Mouse (Mus musculus): Measurements from ENCODE around the gene Magi1. TPM values are rescaled to one million over a fixed set of nuclear protein-coding genes. Genes with fewer than 3 reads are reported as not detected.

Gene Magi1
- polyA plus RNA-seq, 1 experiment from 2014 or later: 9.2 TPM

- WGBS (ENCODE audit: insufficient replicate concordance): 57% methylated on average over 3 of the region's 3 CpGs
- Histone ChIP-seq H3K4me2 (no peak overlapping the region), H3K4me1 (ENCODE audit: control insufficient read depth, insufficient read depth, low read length) (peaks cover 27% of the 10 kb centered on the region), H3K27ac (ENCODE audit: low read depth, low read length) (peak overlapping the region; percentile 58; the same call in 1 of the 2 replicates), H3K9ac (ENCODE audit: low read depth, low read length) (no peak overlapping the region), H3K27me3 (ENCODE audit: control insufficient read depth, insufficient read depth, low read length) (no peaks in the 10 kb centered on the region), H3K9me3 (replicated peaks; ENCODE audit: control insufficient read depth, low read length) (no peaks in the 10 kb centered on the region), H3K36me3 (ENCODE audit: control insufficient read depth, insufficient read depth, low read length) (no peaks in the 10 kb centered on the region), H3K4me3 (ENCODE audit: low read depth, low read length) (no peak overlapping the region)
- no peak; the same call in 1 of the 2 replicates for ATAC-seq (replicated peaks; ENCODE audit: insufficient number of reproducible peaks, low FRiP score, low TSS enrichment)
These were observed 300.2 kb downstream of the Magi1 start for GRCm38 (mm10) chr6:93983551-93983950.

GRCm38 (mm10) chr6:93981211-93981610, 302.5 kb downstream of the Magi1 start:
- Histone ChIP-seq H3K27me3 (ENCODE audit: control insufficient read depth, insufficient read depth, low read length) (no peaks in the 10 kb centered on the region), H3K4me3 (ENCODE audit: low read depth, low read length) (no peak overlapping the region), H3K9me3 (replicated peaks; ENCODE audit: control insufficient read depth, low read length) (no peaks in the 10 kb centered on the region; the same call in 1 of the 2 replicates), H3K9ac (ENCODE audit: low read depth, low read length) (no peak overlapping the region), H3K4me1 (ENCODE audit: control insufficient read depth, insufficient read depth, low read length) (peaks cover 25% of the 10 kb centered on the region), H3K36me3 (ENCODE audit: control insufficient read depth, insufficient read depth, low read length) (no peaks in the 10 kb centered on the region), H3K27ac (ENCODE audit: low read depth, low read length) (no peak overlapping the region), H3K4me2 (no peak overlapping the region)
- WGBS (ENCODE audit: insufficient replicate concordance): 50% methylated on average over 8 of the region's 8 CpGs
- ATAC-seq (replicated peaks; ENCODE audit: insufficient number of reproducible peaks, low FRiP score, low TSS enrichment): no peak

GRCm38 (mm10) chr6:93979241-93979640, 304.5 kb downstream of the Magi1 start:
- Histone ChIP-seq H3K36me3 (ENCODE audit: control insufficient read depth, insufficient read depth, low read length) (no peaks in the 10 kb centered on the region), H3K4me3 (ENCODE audit: low read depth, low read length) (no peak overlapping the region), H3K4me2 (no peak overlapping the region), H3K27ac (ENCODE audit: low read depth, low read length) (no peak overlapping the region), H3K9ac (ENCODE audit: low read depth, low read length) (no peak overlapping the region), H3K4me1 (ENCODE audit: control insufficient read depth, insufficient read depth, low read length) (peaks cover 25% of the 10 kb centered on the region), H3K9me3 (replicated peaks; ENCODE audit: control insufficient read depth, low read length) (no peaks in the 10 kb centered on the region; the same call in 1 of the 2 replicates), H3K27me3 (ENCODE audit: control insufficient read depth, insufficient read depth, low read length) (no peaks in the 10 kb centered on the region)
- 83% methylated on average over 3 of the region's 3 CpGs for WGBS (ENCODE audit: insufficient replicate concordance)
- no peak for ATAC-seq (replicated peaks; ENCODE audit: insufficient number of reproducible peaks, low FRiP score, low TSS enrichment)

- Histone ChIP-seq H3K27me3 (ENCODE audit: control insufficient read depth, insufficient read depth, low read length) (no peaks in the 10 kb centered on the region), H3K9ac (ENCODE audit: low read depth, low read length) (no peak overlapping the region), H3K4me3 (ENCODE audit: low read depth, low read length) (no peak overlapping the region), H3K4me1 (ENCODE audit: control insufficient read depth, insufficient read depth, low read length) (no peaks in the 10 kb centered on the region; the same call in none of the 2 replicates), H3K36me3 (ENCODE audit: control insufficient read depth, insufficient read depth, low read length) (no peaks in the 10 kb centered on the region), H3K4me2 (no peak overlapping the region), H3K9me3 (replicated peaks; ENCODE audit: control insufficient read depth, low read length) (no peaks in the 10 kb centered on the region), H3K27ac (ENCODE audit: low read depth, low read length) (no peak overlapping the region)
- ATAC-seq (replicated peaks; ENCODE audit: insufficient number of reproducible peaks, low FRiP score, low TSS enrichment): no peak
- 77% methylated on average over 2 of the region's 2 CpGs for WGBS (ENCODE audit: insufficient replicate concordance)
These were observed 315.0 kb downstream of the Magi1 start for GRCm38 (mm10) chr6:93968721-93969120.

- Histone ChIP-seq H3K27me3 (ENCODE audit: control insufficient read depth, insufficient read depth, low read length) (no peaks in the 10 kb centered on the region), H3K4me1 (ENCODE audit: control insufficient read depth, insufficient read depth, low read length) (no peaks in the 10 kb centered on the region; the same call in 1 of the 2 replicates), H3K9ac (ENCODE audit: low read depth, low read length) (no peak overlapping the region), H3K4me3 (ENCODE audit: low read depth, low read length) (no peak overlapping the region), H3K27ac (ENCODE audit: low read depth, low read length) (no peak overlapping the region), H3K4me2 (no peak overlapping the region), H3K36me3 (ENCODE audit: control insufficient read depth, insufficient read depth, low read length) (no peaks in the 10 kb centered on the region), H3K9me3 (replicated peaks; ENCODE audit: control insufficient read depth, low read length) (no peaks in the 10 kb centered on the region)
- 80% methylated on average over 5 of the region's 5 CpGs for WGBS (ENCODE audit: insufficient replicate concordance)
- ATAC-seq (replicated peaks; ENCODE audit: insufficient number of reproducible peaks, low FRiP score, low TSS enrichment): no peak
These were observed 320.9 kb downstream of the Magi1 start for GRCm38 (mm10) chr6:93962757-93963336.

- Histone ChIP-seq H3K9me3 (replicated peaks; ENCODE audit: control insufficient read depth, low read length) (no peaks in the 10 kb centered on the region), H3K4me1 (ENCODE audit: control insufficient read depth, insufficient read depth, low read length) (no peaks in the 10 kb centered on the region; the same call in 1 of the 2 replicates), H3K4me3 (ENCODE audit: low read depth, low read length) (no peak overlapping the region), H3K27ac (ENCODE audit: low read depth, low read length) (no peak overlapping the region), H3K36me3 (ENCODE audit: control insufficient read depth, insufficient read depth, low read length) (no peaks in the 10 kb centered on the region), H3K9ac (ENCODE audit: low read depth, low read length) (no peak overlapping the region), H3K4me2 (no peak overlapping the region), H3K27me3 (ENCODE audit: control insufficient read depth, insufficient read depth, low read length) (no peaks in the 10 kb centered on the region)
- ATAC-seq (replicated peaks; ENCODE audit: insufficient number of reproducible peaks, low FRiP score, low TSS enrichment): no peak
- WGBS (ENCODE audit: insufficient replicate concordance): 50% methylated on average over 1 of the region's 1 CpGs
These were observed 321.9 kb downstream of the Magi1 start for GRCm38 (mm10) chr6:93961782-93962181.

GRCm38 (mm10) chr6:93957172-93957571, 326.5 kb downstream of the Magi1 start:
- 74% methylated on average over 2 of the region's 2 CpGs for WGBS (ENCODE audit: insufficient replicate concordance)
- Histone ChIP-seq H3K4me1 (ENCODE audit: control insufficient read depth, insufficient read depth, low read length) (peaks cover 4% of the 10 kb centered on the region; the same call in 1 of the 2 replicates), H3K4me2 (no peak overlapping the region)

GRCm38 (mm10) chr6:93946612-93947011, 337.1 kb downstream of the Magi1 start:
- no peaks in the 10 kb centered on the region for H3K36me3 ChIP-seq (ENCODE audit: control insufficient read depth, insufficient read depth, low read length)
- peak overlapping the region; percentile 63; the same call in 1 of the 2 replicates for H3K27ac ChIP-seq (ENCODE audit: low read depth, low read length)
- no peak overlapping the region for H3K4me3 ChIP-seq (ENCODE audit: low read depth, low read length)
- H3K27me3 ChIP-seq (ENCODE audit: control insufficient read depth, insufficient read depth, low read length): no peaks in the 10 kb centered on the region
- no peak overlapping the region for H3K4me2 ChIP-seq
- H3K4me1 ChIP-seq (ENCODE audit: control insufficient read depth, insufficient read depth, low read length): peaks cover 5% of the 10 kb centered on the region
- H3K9me3 ChIP-seq (replicated peaks; ENCODE audit: control insufficient read depth, low read length): no peaks in the 10 kb centered on the region
- no peak overlapping the region for H3K9ac ChIP-seq (ENCODE audit: low read depth, low read length)
- 46% methylated on average over 2 of the region's 2 CpGs for WGBS (ENCODE audit: insufficient replicate concordance)
- no peak for ATAC-seq (replicated peaks; ENCODE audit: insufficient number of reproducible peaks, low FRiP score, low TSS enrichment)

More at GRCm38 (mm10) chr6:93957172-93957571, 326.5 kb downstream of the Magi1 start:
- no peaks in the 10 kb centered on the region for H3K27me3 ChIP-seq (ENCODE audit: control insufficient read depth, insufficient read depth, low read length)
- no peak overlapping the region for H3K9ac ChIP-seq (ENCODE audit: low read depth, low read length)
- no peaks in the 10 kb centered on the region for H3K36me3 ChIP-seq (ENCODE audit: control insufficient read depth, insufficient read depth, low read length)
- no peak for ATAC-seq (replicated peaks; ENCODE audit: insufficient number of reproducible peaks, low FRiP score, low TSS enrichment)
- no peaks in the 10 kb centered on the region for H3K9me3 ChIP-seq (replicated peaks; ENCODE audit: control insufficient read depth, low read length)
- H3K4me3 ChIP-seq (ENCODE audit: low read depth, low read length): no peak overlapping the region
- no peak overlapping the region for H3K27ac ChIP-seq (ENCODE audit: low read depth, low read length)

GRCm38 (mm10) chr6:93936359-93936758, 347.4 kb downstream of the Magi1 start:
- no peaks in the 10 kb centered on the region for H3K9me3 ChIP-seq (replicated peaks; ENCODE audit: control insufficient read depth, low read length)
- H3K9ac ChIP-seq (ENCODE audit: low read depth, low read length): no peak overlapping the region
- no peak for ATAC-seq (replicated peaks; ENCODE audit: insufficient number of reproducible peaks, low FRiP score, low TSS enrichment)
- H3K27me3 ChIP-seq (ENCODE audit: control insufficient read depth, insufficient read depth, low read length): no peaks in the 10 kb centered on the region
- WGBS (ENCODE audit: insufficient replicate concordance): 87% methylated on average over 6 of the region's 6 CpGs
- H3K27ac ChIP-seq (ENCODE audit: low read depth, low read length): no peak overlapping the region
- H3K4me2 ChIP-seq: no peak overlapping the region
- H3K4me3 ChIP-seq (ENCODE audit: low read depth, low read length): no peak overlapping the region
- no peaks in the 10 kb centered on the region for H3K36me3 ChIP-seq (ENCODE audit: control insufficient read depth, insufficient read depth, low read length)
- H3K4me1 ChIP-seq (ENCODE audit: control insufficient read depth, insufficient read depth, low read length): no peaks in the 10 kb centered on the region
